Mouse (Mus musculus) cerebellum, adult 9-10 months (tissue): ENCODE results near the gene Nek11.
A peak's percentile ranks its signal among the peaks of the same experiment; 100 is the strongest.
"Not testable (repeated sequence)": the region's sequence is repeated elsewhere in the genome, so short reads cannot be mapped to it uniquely, and the experiment has no call there.

Source experiments
- DNase-seq: peaks from one replicate; pipeline ENCODE4 v3.0.0; 2022

The Nek11 gene

GRCm38 (mm10) chr9:105132002-105132367, 263.3 kb downstream of the Nek11 start:
- DNase-seq, result no peak

GRCm38 (mm10) chr9:105131253-105132001, 263.9 kb downstream of the Nek11 start, which contains the start of gene Nudt16:
Gene Nudt16, minus strand, starts transcription at chr9:105131824.
- peak; percentile 93 for DNase-seq

- DNase-seq, result no peak
Observed at GRCm38 (mm10) chr9:105130331-105130730, 265.0 kb downstream of the Nek11 start.

- not testable (repeated sequence) for DNase-seq
Observed at GRCm38 (mm10) chr9:105125206-105125605, 270.1 kb downstream of the Nek11 start.
